Mouse (Mus musculus) limb, embryonic 12.5 days (tissue): ENCODE measurements around the gene Sos2. TPM values are rescaled to one million over a fixed set of nuclear protein-coding genes. Genes with fewer than 3 reads are reported as not detected.

Experiments used
- ATAC-seq: fragments of 200-750 bp; cut with Nextera tagmentation; 2 replicates; pipeline ENCODE4 v1.8.0; 2017; ENCODE audit warnings: low read depth, moderate TSS enrichment; ENCODE audit not compliant: insufficient number of reproducible peaks, insufficient read depth, low FRiP score, low TSS enrichment
- H3K27ac ChIP-seq: fragments of 300-500 bp; sonication (generic); 2 replicates; pipeline ENCODE4 v1.5.1; 2016; ENCODE audit warnings: mild to moderate bottlenecking, moderate library complexity
- H3K27me3 ChIP-seq: fragments of 300-500 bp; sonication (generic); 2 replicates; pipeline ENCODE4 v1.6.1; 2016; ENCODE audit warnings: mild to moderate bottlenecking, moderate library complexity
- H3K36me3 ChIP-seq: fragments of 300-500 bp; sonication (generic); 2 replicates; pipeline ENCODE4 v1.6.1; 2016; ENCODE audit warnings: mild to moderate bottlenecking, moderate library complexity
- H3K4me1 ChIP-seq: fragments of 300-500 bp; sonication (generic); replicated peaks from 2 replicates; pipeline ENCODE4 v1.6.1; 2016
- H3K4me2 ChIP-seq: fragments of 300-500 bp; sonication (generic); 2 replicates; pipeline ENCODE4 v1.6.1; 2016; ENCODE audit warnings: mild to moderate bottlenecking, moderate library complexity
- H3K4me3 ChIP-seq: fragments of 300-500 bp; sonication (generic); replicated peaks from 2 replicates; pipeline ENCODE4 v1.5.1; 2016; ENCODE audit warnings: mild to moderate bottlenecking
- H3K9ac ChIP-seq: fragments of 300-500 bp; sonication (generic); replicated peaks from 2 replicates; pipeline ENCODE4 v1.6.1; 2016; ENCODE audit warnings: mild to moderate bottlenecking, moderate library complexity
- H3K9me3 ChIP-seq: fragments of 300-500 bp; sonication (generic); 2 replicates; pipeline ENCODE4 v1.6.1; 2016; ENCODE audit warnings: mild to moderate bottlenecking, moderate library complexity
- WGBS: fragments of 180-500 bp; shearing (Covaris S2); methylation state at CpG from one replicate; pipeline ENCODE4 v1.1.7; 2016; 5-methylcytosine and 5-hydroxymethylcytosine counted together
- polyA plus RNA-seq: library from polyadenylated mRNA; unstranded; fragments of >200 nt; fragmentation: Nextera tagmentation; extraction: Ambion mirVana; gene quantifications from 2 replicates; pipeline ENCODE4 v1.2.1, GENCODE M21; 2016

The Sos2 gene
- polyA plus RNA-seq, 1 experiment from 2014 or later, result 9.9 TPM

- WGBS, result 35% methylated on average over 6 of the region's 6 CpGs
Measured at GRCm38 (mm10) chr12:69556221-69556861, 125.3 kb downstream of the Sos2 start.

GRCm38 (mm10) chr12:69545456-69546178, 136.0 kb downstream of the Sos2 start:
- H3K9me3 ChIP-seq, result no peaks in the 10 kb centered on the region
- H3K36me3 ChIP-seq, result no peaks in the 10 kb centered on the region
- WGBS, result 73% methylated on average over 13 of the region's 13 CpGs
- no peak for ATAC-seq
- no peak overlapping the region for H3K9ac ChIP-seq
- peaks cover 12% of the 10 kb centered on the region for H3K4me1 ChIP-seq
- H3K27ac ChIP-seq, result no peak overlapping the region
- H3K27me3 ChIP-seq, result no peaks in the 10 kb centered on the region
- H3K4me2 ChIP-seq, result no peak overlapping the region
- no peak overlapping the region for H3K4me3 ChIP-seq

More at GRCm38 (mm10) chr12:69556221-69556861, 125.3 kb downstream of the Sos2 start:
- no peaks in the 10 kb centered on the region for H3K27me3 ChIP-seq
- H3K4me2 ChIP-seq, result no peak overlapping the region
- H3K4me1 ChIP-seq, result peaks cover 14% of the 10 kb centered on the region
- H3K9ac ChIP-seq, result no peak overlapping the region
- peak; percentile 59; the same call in 1 of the 2 replicates for ATAC-seq
- no peak overlapping the region for H3K4me3 ChIP-seq
- no peaks in the 10 kb centered on the region for H3K36me3 ChIP-seq
- peak overlapping the region; percentile 86 for H3K27ac ChIP-seq
- 0 out of 2 replicates have a peak, but pooled peaks cover 3% of the 10 kb centered on the region for H3K9me3 ChIP-seq

DNA sequence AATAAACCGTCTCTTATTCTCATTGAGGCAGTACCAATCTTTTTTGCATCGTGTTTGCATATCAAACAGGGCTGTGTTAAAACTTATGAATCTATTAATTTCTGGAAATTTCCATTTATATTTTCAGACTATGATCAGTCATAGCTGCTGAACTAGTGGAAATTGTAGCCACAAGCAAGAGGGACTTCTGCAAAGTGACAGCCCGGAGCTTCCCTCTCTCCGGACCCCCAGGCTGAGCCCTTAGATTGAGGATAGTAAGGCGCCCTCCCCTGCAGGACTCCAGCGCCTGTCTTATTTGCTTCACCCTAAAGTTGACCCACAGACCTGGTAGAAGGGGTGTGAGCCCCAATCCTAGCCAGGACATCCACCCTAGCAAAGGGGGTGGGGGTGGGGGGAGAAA, 136.7 kb downstream of the Sos2 start:
- H3K36me3 ChIP-seq, result no peaks in the 10 kb centered on the region
- no peak overlapping the region for H3K9ac ChIP-seq
- no peaks in the 10 kb centered on the region for H3K27me3 ChIP-seq
- WGBS, result 80% methylated on average over 6 of the region's 6 CpGs
- no peaks in the 10 kb centered on the region for H3K9me3 ChIP-seq
- no peak for ATAC-seq
- H3K27ac ChIP-seq, result no peak overlapping the region
- H3K4me3 ChIP-seq, result no peak overlapping the region
- no peak overlapping the region for H3K4me2 ChIP-seq
- peaks cover 12% of the 10 kb centered on the region for H3K4me1 ChIP-seq

DNA sequence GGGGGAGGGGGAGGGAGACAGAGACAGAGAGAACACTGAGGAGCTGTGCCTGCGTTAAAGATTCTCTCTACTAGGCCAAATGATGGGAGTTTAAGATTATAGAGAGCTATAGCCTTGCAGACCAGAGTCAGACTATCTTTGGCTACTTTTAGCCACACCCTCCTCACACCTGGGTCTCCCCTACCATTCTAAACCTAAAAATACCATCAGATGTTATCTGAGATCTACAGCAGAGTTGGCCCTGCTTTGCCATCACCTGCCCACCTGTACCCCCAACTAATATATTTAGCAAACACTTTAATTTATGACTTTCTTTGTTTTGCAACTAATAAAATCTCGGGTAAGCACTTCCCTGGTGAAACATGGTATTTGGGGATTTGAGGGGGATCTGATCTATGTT, 137.1 kb downstream of the Sos2 start:
- H3K27ac ChIP-seq, result no peak overlapping the region
- no peaks in the 10 kb centered on the region for H3K36me3 ChIP-seq
- no peak overlapping the region for H3K4me3 ChIP-seq
- H3K4me1 ChIP-seq, result peaks cover 12% of the 10 kb centered on the region
- no peak for ATAC-seq
- WGBS, result 39% methylated on average over 2 of the region's 2 CpGs
- H3K9me3 ChIP-seq, result no peaks in the 10 kb centered on the region
- H3K4me2 ChIP-seq, result no peak overlapping the region
- H3K9ac ChIP-seq, result no peak overlapping the region
- H3K27me3 ChIP-seq, result no peaks in the 10 kb centered on the region

DNA sequence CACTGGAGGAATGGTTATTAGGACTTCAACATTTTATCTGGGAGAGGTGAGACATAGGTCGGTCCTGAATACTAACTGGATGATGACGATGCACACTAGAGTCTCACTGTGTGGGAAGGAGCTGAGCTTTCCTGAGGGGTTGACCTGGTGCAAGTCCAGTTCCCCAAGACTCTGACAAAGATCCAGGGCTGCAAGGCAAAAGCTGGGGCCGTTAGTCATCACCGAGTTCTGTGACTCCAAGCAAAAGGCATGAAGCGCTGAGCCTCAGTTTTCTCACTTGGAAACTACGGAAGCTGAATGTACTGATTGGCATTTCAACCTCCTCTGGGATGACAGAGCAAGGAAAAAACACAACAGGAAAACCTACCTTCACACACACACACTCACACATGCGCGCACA, 139.3 kb downstream of the Sos2 start:
- Histone ChIP-seq H3K9me3 (no peaks in the 10 kb centered on the region), H3K27ac (no peak overlapping the region), H3K36me3 (no peaks in the 10 kb centered on the region), H3K4me2 (no peak overlapping the region), H3K27me3 (no peaks in the 10 kb centered on the region), H3K4me3 (no peak overlapping the region), H3K4me1 (peaks cover 31% of the 10 kb centered on the region), H3K9ac (no peak overlapping the region)
- no peak for ATAC-seq
- WGBS, result 90% methylated on average over 8 of the region's 8 CpGs

DNA sequence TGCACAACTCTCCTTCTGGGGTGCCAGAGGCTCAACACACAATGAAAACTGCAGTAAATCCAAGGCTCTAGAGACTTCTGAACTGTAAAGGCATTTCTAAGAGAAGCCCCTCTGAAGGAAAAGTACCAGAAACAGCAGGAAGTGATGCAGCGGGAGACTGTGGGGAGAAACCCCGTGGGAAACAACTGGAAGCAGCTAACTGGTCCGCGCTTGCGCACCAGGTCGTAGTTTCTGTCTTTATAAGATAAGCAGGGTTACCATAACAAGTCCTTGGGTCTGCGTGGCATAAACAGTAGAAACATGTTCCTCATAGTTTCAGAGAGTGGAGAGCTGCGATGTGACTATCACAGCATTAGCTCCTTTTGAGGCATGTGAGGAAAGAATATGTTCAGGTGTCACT, 140.0 kb downstream of the Sos2 start:
- Histone ChIP-seq H3K27me3 (no peaks in the 10 kb centered on the region), H3K9me3 (no peaks in the 10 kb centered on the region), H3K27ac (no peak overlapping the region), H3K4me1 (peaks cover 38% of the 10 kb centered on the region), H3K9ac (no peak overlapping the region), H3K36me3 (no peaks in the 10 kb centered on the region), H3K4me3 (no peak overlapping the region), H3K4me2 (no peak overlapping the region)
- 71% methylated on average over 8 of the region's 8 CpGs for WGBS
- ATAC-seq, result no peak

GRCm38 (mm10) chr12:69539353-69539752, 142.3 kb downstream of the Sos2 start:
- Histone ChIP-seq H3K4me2 (no peak overlapping the region), H3K27me3 (no peaks in the 10 kb centered on the region), H3K36me3 (no peaks in the 10 kb centered on the region), H3K27ac (0 out of 2 replicates have a peak overlapping the region, but pooled peaks have one; percentile 86), H3K9ac (no peak overlapping the region), H3K4me3 (no peak overlapping the region), H3K9me3 (no peaks in the 10 kb centered on the region), H3K4me1 (peaks cover 39% of the 10 kb centered on the region)
- WGBS, result 81% methylated on average over 7 of the region's 7 CpGs
- no peak for ATAC-seq

- no peaks in the 10 kb centered on the region for H3K27me3 ChIP-seq
- peaks cover 35% of the 10 kb centered on the region for H3K4me1 ChIP-seq
- H3K36me3 ChIP-seq, result no peaks in the 10 kb centered on the region
- H3K9me3 ChIP-seq, result no peaks in the 10 kb centered on the region
- ATAC-seq, result peak; percentile 50; the same call in 1 of the 2 replicates
- peak overlapping the region; percentile 42 for H3K4me2 ChIP-seq
- 53% methylated on average over 4 of the region's 4 CpGs for WGBS
- H3K27ac ChIP-seq, result peak overlapping the region; percentile 86
- no peak overlapping the region for H3K4me3 ChIP-seq
- no peak overlapping the region for H3K9ac ChIP-seq
Measured at GRCm38 (mm10) chr12:69538362-69538950, 143.2 kb downstream of the Sos2 start.

- ATAC-seq, result 0 out of 2 replicates have a peak, but pooled peaks have one; percentile 9
- Histone ChIP-seq H3K9ac (no peak overlapping the region), H3K27ac (peak overlapping the region; percentile 86), H3K4me2 (peak overlapping the region; percentile 42), H3K4me3 (0 out of 2 replicates have a peak overlapping the region, but pooled peaks have one; percentile 7), H3K4me1 (peaks cover 35% of the 10 kb centered on the region), H3K27me3 (no peaks in the 10 kb centered on the region), H3K9me3 (no peaks in the 10 kb centered on the region), H3K36me3 (no peaks in the 10 kb centered on the region)
- WGBS, result 33% methylated on average over 19 of the region's 19 CpGs
Measured at GRCm38 (mm10) chr12:69537675-69538361, 143.8 kb downstream of the Sos2 start.

GRCm38 (mm10) chr12:69537243-69537674, 144.4 kb downstream of the Sos2 start:
- H3K4me1 ChIP-seq, result peaks cover 35% of the 10 kb centered on the region
- ATAC-seq, result no peak
- peak overlapping the region; percentile 86 for H3K27ac ChIP-seq
- H3K4me3 ChIP-seq, result no peak overlapping the region
- peak overlapping the region; percentile 42 for H3K4me2 ChIP-seq
- no peaks in the 10 kb centered on the region for H3K36me3 ChIP-seq
- H3K9ac ChIP-seq, result no peak overlapping the region
- no peaks in the 10 kb centered on the region for H3K27me3 ChIP-seq
- no peaks in the 10 kb centered on the region for H3K9me3 ChIP-seq
- WGBS, result 26% methylated on average over 10 of the region's 10 CpGs
